Mouse (Mus musculus): ENCODE results near the gene Slc22a15. TPM values are rescaled to one million over a fixed set of nuclear protein-coding genes. Genes with fewer than 3 reads are reported as not detected.

Gene Slc22a15
- polyA plus RNA-seq, 1 experiment from 2014 or later: 4.8 TPM

Other genes with a start within 250 kb of the Slc22a15 start
- gene Mab21l3, start 75.5 kb downstream of the Slc22a15 start, polyA plus RNA-seq (2015; fragmentation: Nextera tagmentation; extraction: Ambion mirVana): 0.50 and 0.54 TPM in 2 replicates
- 34.4 and 44.4 TPM in 2 replicates for gene Nhlh2, start 85.6 kb upstream of the Slc22a15 start, polyA plus RNA-seq (2015; fragmentation: Nextera tagmentation; extraction: Ambion mirVana)
- gene Casq2, start 162.0 kb upstream of the Slc22a15 start, polyA plus RNA-seq (2015; fragmentation: Nextera tagmentation; extraction: Ambion mirVana): 0.10 and 0.39 TPM in 2 replicates

Data from forebrain, embryonic 13.5 days (tissue).